Mouse (Mus musculus) intestine, embryonic 14.5 days (tissue): ENCODE results near the gene Nsg1. TPM values are rescaled to one million over a fixed set of nuclear protein-coding genes. Genes with fewer than 3 reads are reported as not detected.

ENCODE experiments used
- ATAC-seq: fragments of 200-750 bp; cut with Nextera tagmentation; replicated peaks from 2 replicates; pipeline ENCODE4 v1.8.0; 2017; ENCODE audit warnings: low read depth, moderate number of reproducible peaks, moderate TSS enrichment, moderate library complexity; ENCODE audit not compliant: low FRiP score, low TSS enrichment
- DNase-seq: peaks from one replicate; pipeline ENCODE4 v3.0.0-alpha.2; 2018; ENCODE audit warnings: low spot score
- H3K27ac ChIP-seq: fragments of 300-500 bp; sonication (generic); 2 replicates; pipeline ENCODE4 v1.5.1; 2014; ENCODE audit warnings: low read depth, mild to moderate bottlenecking, control low read depth
- H3K27me3 ChIP-seq: fragments of 300-500 bp; sonication (generic); replicated peaks from 2 replicates; pipeline ENCODE4 v1.6.1; 2014; ENCODE audit warnings: low read length, control low read depth; ENCODE audit not compliant: control insufficient read depth, insufficient read depth
- H3K36me3 ChIP-seq: fragments of 300-500 bp; sonication (generic); 2 replicates; pipeline ENCODE4 v1.6.1; 2014; ENCODE audit warnings: low read length, control low read depth; ENCODE audit not compliant: control insufficient read depth, insufficient read depth
- H3K4me1 ChIP-seq: fragments of 300-500 bp; sonication (generic); replicated peaks from 2 replicates; pipeline ENCODE4 v1.6.1; 2014; ENCODE audit warnings: low read length, control low read depth, mixed read lengths; ENCODE audit not compliant: control insufficient read depth, insufficient read depth
- H3K4me2 ChIP-seq: fragments of 300-500 bp; sonication (generic); 2 replicates; pipeline ENCODE4 v1.6.1; 2014; ENCODE audit warnings: low read length
- H3K4me3 ChIP-seq: fragments of 300-500 bp; sonication (generic); 2 replicates; pipeline ENCODE4 v1.5.1; 2014; ENCODE audit warnings: low read depth, low read length, control low read depth, mixed read lengths
- H3K9ac ChIP-seq: fragments of 300-500 bp; sonication (generic); 2 replicates; pipeline ENCODE4 v1.6.1; 2014; ENCODE audit warnings: mild to moderate bottlenecking, low read length
- H3K9me3 ChIP-seq: fragments of 300-500 bp; sonication (generic); 2 replicates; pipeline ENCODE4 v1.6.1; 2016; ENCODE audit warnings: low read length, control low read depth; ENCODE audit not compliant: control insufficient read depth
- WGBS: fragments of 180-500 bp; shearing (Covaris S2); extraction: QIAGEN DNeasy Blood & Tissue Kit; methylation state at CpG from one replicate; pipeline ENCODE4 v1.1.7; 2014; 5-methylcytosine and 5-hydroxymethylcytosine counted together
- polyA plus RNA-seq: library from polyadenylated mRNA; unstranded; fragments of >200 nt; fragmentation: Nextera tagmentation; extraction: Ambion mirVana; gene quantifications from 2 replicates; pipeline ENCODE4 v1.2.1, GENCODE M21; 2014

Nsg1 gene
- polyA plus RNA-seq, 1 experiment from 2014 or later: 16.1 TPM

DNA sequence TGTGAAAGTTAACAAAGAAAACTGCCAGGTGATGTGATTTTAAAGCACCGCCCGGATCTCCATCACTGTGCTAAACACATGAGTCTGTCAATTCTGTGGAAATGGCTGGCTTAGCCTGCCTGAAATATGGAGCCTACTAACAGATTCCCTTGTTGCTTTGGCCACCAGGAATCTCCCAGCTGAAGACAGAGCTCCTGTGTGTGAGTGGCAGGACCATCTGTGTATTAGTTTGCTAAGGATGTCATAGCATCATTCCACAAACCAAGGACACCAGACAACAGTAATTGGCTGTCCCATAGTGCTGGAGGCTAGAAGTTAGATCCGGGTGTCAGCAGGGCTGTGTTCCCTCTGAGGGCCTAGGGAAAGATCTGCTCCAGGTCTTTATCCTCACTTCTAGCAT is 31.2 kb upstream of the Nsg1 start:
- DNase-seq: no peak
- no peak overlapping the region for H3K9ac ChIP-seq
- H3K4me1 ChIP-seq: no peaks in the 10 kb centered on the region
- no peaks in the 10 kb centered on the region for H3K27me3 ChIP-seq
- H3K27ac ChIP-seq: no peak overlapping the region
- no peaks in the 10 kb centered on the region for H3K9me3 ChIP-seq
- no peak overlapping the region for H3K4me2 ChIP-seq
- no peaks in the 10 kb centered on the region for H3K36me3 ChIP-seq
- WGBS: 87% methylated on average over 3 of the region's 3 CpGs
- no peak for ATAC-seq
- no peak overlapping the region for H3K4me3 ChIP-seq

DNA sequence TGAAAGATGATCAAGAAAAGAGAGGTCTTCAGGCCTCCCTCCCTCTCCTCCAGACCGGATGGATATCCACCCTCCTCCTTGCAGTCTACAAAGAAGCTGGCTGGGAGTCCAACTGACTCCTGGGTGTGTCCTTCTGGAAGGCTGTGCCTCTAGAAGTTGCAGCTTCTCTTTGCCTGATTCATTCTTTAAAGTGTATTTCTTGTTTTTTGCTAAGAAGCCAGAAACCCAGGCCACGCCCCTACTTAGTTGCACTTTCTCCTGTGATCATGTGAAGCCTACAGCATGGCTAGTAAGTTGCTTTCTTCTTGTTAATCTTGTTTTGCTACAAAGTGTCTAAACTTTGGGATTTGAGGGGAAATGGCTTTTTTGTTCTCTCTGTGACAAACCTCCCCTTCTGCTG is 27.3 kb upstream of the Nsg1 start:
- 95% methylated on average over 2 of the region's 2 CpGs for WGBS
- ATAC-seq: no peak
- no peak overlapping the region for H3K4me3 ChIP-seq
- no peaks in the 10 kb centered on the region for H3K27me3 ChIP-seq
- DNase-seq: no peak
- no peaks in the 10 kb centered on the region for H3K9me3 ChIP-seq
- no peak overlapping the region for H3K9ac ChIP-seq
- H3K4me1 ChIP-seq: no peaks in the 10 kb centered on the region
- no peak overlapping the region for H3K27ac ChIP-seq
- no peak overlapping the region for H3K4me2 ChIP-seq
- H3K36me3 ChIP-seq: no peaks in the 10 kb centered on the region

DNA sequence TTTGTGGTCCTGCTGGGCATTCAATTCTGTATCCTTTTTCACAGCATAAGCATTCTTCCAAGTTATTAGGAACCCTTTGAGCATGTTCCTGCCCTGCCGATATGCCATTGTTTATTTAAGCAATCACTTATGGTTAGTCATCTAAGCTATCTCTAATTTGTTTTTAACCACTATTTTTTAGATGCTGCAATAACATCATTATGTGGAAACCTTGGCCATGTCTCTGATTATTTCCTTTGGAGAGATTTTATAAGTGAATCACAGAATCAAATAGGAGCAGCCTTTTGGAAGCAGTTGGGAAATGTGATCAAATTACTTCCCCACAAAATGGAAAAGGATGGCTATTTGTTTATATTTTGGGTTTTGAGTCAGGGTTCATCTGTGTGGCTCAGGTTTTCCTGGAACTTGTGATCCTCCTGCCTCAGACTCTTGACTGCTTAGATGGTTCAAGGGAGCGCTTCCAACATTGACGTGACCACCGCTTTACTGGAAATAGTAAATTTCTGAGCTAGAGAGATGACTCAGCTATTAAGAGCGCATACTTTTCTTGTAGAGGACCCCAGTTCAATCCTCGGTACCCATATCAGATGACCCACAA is 25.1 kb upstream of the Nsg1 start:
- no peak overlapping the region for H3K4me2 ChIP-seq
- ATAC-seq (no peak), DNase-seq (no peak)
- no peaks in the 10 kb centered on the region for H3K27me3 ChIP-seq
- no peak overlapping the region for H3K9ac ChIP-seq
- no peak overlapping the region for H3K4me3 ChIP-seq
- H3K9me3 ChIP-seq: no peaks in the 10 kb centered on the region
- no peak overlapping the region for H3K27ac ChIP-seq
- H3K4me1 ChIP-seq: no peaks in the 10 kb centered on the region
- no peaks in the 10 kb centered on the region for H3K36me3 ChIP-seq
- WGBS: 83% methylated on average over 6 of the region's 6 CpGs

DNA sequence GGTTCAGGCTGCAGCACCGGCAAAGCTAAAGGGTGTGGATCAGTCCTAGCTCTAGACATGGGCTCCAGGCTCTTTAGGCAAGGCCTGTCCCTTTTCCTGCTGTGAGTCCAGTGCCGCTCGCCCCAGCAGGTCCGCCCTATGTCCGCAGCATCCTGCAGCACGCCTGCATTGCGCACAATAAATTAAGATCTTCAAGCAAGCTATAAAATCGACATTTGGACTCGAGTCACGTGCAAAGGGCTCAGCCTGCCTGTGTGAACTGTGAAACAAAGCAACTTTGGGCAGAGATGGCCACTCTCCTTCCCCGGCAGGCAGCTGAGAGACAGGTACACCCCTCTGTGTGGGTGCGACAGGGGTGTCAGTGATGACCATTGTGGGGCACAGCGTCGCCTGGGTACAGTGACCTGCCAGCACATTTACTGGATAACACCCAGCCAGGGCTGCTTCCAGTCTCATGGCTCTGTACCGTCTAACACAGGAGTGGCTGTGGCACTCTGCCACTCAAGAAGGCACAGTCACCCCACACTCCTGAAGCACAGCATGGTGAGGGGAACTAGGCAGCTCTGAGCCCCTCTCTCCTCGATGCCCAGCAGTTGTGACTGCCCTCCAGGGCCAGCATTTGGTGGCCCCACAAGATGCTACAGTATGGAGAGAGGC is 14.7 kb upstream of the Nsg1 start:
- 75% methylated on average over 16 of the region's 16 CpGs for WGBS
- Histone ChIP-seq H3K36me3 (no peaks in the 10 kb centered on the region), H3K9ac (no peak overlapping the region), H3K27ac (no peak overlapping the region), H3K4me3 (no peak overlapping the region), H3K27me3 (no peaks in the 10 kb centered on the region), H3K4me2 (no peak overlapping the region), H3K9me3 (no peaks in the 10 kb centered on the region), H3K4me1 (no peaks in the 10 kb centered on the region)
- no peak for DNase-seq
- no peak for ATAC-seq

DNA sequence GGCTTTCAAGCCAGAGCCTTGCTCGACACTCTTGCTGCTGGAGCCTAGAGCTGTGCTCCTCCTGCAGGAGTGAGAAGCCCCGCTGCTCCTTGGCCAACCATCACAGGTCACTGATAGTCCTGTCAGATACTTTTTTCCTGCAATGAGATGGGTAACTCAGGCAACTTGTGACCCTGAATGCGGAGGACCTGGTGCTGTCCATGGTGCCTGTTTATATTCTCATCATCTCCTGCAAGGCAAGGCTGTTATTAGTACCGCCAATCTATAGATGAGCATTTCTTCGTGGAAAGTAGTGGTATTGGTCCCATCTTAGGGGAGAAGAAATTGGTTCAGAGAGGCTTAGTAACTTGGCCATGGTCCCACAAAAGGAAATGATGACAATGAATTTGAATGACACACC is 14.1 kb upstream of the Nsg1 start:
- DNase-seq: no peak
- Histone ChIP-seq H3K9ac (no peak overlapping the region), H3K4me2 (no peak overlapping the region), H3K4me3 (no peak overlapping the region), H3K4me1 (no peaks in the 10 kb centered on the region), H3K36me3 (no peaks in the 10 kb centered on the region), H3K27me3 (no peaks in the 10 kb centered on the region), H3K9me3 (no peaks in the 10 kb centered on the region), H3K27ac (no peak overlapping the region)
- WGBS: 38% methylated on average over 5 of the region's 5 CpGs
- no peak for ATAC-seq

DNA sequence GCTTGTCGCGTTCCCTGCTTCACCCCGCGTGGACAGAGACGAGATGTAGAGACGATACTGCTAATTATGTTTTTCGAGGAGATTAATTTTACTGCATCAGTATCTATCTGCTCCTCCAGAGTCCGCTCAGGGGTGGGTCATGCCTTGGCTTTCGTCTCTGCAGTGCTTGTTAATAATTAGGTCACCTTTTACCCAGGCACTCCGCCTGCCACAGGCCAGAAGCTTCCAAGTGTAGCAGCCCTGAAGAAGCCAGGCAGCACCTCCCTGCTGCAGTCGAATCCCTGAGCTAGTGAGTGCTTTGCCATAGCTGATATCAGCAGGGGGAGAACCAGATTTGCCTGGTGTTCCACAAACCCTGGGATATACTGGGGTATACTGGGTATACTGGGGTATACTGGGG is 8.8 kb upstream of the Nsg1 start:
- Histone ChIP-seq H3K4me1 (no peaks in the 10 kb centered on the region), H3K36me3 (no peaks in the 10 kb centered on the region), H3K4me3 (no peak overlapping the region), H3K9ac (no peak overlapping the region), H3K9me3 (no peaks in the 10 kb centered on the region), H3K27me3 (no peaks in the 10 kb centered on the region), H3K4me2 (no peak overlapping the region), H3K27ac (no peak overlapping the region)
- DNase-seq (no peak), ATAC-seq (no peak)
- WGBS: 68% methylated on average over 11 of the region's 11 CpGs

DNA sequence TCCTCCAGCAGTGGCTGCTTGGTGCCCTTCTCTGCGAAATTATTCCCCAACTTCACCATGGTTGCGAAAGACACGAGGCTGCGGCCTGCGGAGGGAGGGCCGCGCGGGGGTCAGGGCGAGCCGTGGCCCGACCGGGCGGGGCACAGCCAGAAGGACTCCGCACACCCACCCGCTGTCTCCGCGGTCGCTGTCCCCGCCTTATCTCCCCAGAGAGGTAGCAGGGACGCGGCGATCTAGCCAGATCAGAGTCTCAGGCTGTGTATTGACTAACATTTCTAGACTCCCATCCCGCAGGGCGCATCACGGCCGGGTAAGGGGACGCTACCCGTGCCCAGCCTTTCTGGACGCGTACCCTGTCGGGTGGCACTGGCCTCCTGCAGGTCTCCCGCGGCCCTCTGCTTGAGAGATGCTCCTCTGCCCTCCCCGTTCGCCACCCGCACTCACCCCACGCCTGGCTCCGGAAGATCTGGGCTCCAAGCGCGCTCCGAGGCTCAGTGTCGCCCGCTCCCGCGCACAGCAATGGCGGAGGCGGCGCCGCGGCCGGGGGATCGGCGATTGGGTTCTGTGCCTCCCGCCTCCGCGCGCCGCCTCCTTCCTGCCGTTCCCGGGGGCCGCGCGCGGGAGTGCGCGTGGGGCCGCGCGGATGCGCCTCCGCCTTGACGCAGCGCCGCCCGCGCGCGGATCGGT is 617 bp downstream of the Nsg1 start:
- peak; percentile 77 for DNase-seq

DNA sequence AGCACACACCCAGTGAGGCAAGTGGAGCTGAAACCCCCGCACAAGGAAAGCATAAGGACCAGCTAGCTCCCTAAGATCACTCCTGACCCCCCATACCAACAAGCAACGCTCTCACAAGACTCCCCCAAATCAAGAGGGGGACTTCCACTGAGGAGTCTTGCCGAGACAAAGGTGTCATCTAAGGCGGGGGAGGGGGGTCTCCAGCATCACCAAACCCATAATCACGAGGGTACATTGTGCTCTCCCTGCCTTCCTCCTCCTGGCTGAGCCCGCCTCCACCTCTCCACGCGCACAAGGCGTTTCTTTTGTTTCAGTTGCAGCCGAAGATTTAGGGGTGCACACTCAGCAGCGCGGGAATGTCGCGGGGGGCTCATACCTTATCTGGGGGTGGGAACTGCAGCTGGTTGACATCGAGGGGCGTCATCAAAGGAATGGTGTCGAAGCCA is 1.2 kb downstream of the Nsg1 start:
- Histone ChIP-seq H3K4me3 (peak overlapping the region; percentile 84), H3K27ac (no peak overlapping the region), H3K4me1 (0 out of 2 replicates have a peak, but pooled peaks cover 5% of the 10 kb centered on the region), H3K4me2 (peak overlapping the region; percentile 78), H3K9me3 (no peaks in the 10 kb centered on the region), H3K27me3 (peaks cover 24% of the 10 kb centered on the region), H3K36me3 (peaks cover 30% of the 10 kb centered on the region), H3K9ac (peak overlapping the region; percentile 72)
- 6% methylated on average over 17 of the region's 17 CpGs for WGBS
- ATAC-seq (peak; percentile 2; the same call in 1 of the 2 replicates), DNase-seq (peak; percentile 56)

More for the DNA sequence above, 617 bp downstream of the Nsg1 start:
- Histone ChIP-seq H3K9me3 (no peaks in the 10 kb centered on the region), H3K27me3 (peaks cover 24% of the 10 kb centered on the region), H3K4me3 (peak overlapping the region; percentile 84), H3K36me3 (peaks cover 26% of the 10 kb centered on the region), H3K4me2 (peak overlapping the region; percentile 78), H3K27ac (no peak overlapping the region), H3K4me1 (0 out of 2 replicates have a peak, but pooled peaks cover 5% of the 10 kb centered on the region), H3K9ac (peak overlapping the region; percentile 72)
- under 1% methylated on average over 79 of the region's 79 CpGs for WGBS
- ATAC-seq: peak; percentile 62
